Mouse (Mus musculus): ENCODE results near the gene Eid2.
"Not testable (repeated sequence)": the region's sequence is repeated elsewhere in the genome, so short reads cannot be mapped to it uniquely, and the experiment has no call there.

The Eid2 gene

GRCm38 (mm10) chr7:28267129-28268041, at the start of gene Eid2:
Gene Eid2 (plus strand): TSS chr7:28267881.
- DNase-seq (ENCODE audit: low spot score in 2 of 2) = peak; percentile 74 to 88

- DNase-seq (ENCODE audit: low spot score in 2 of 2) = peak in 1 of 2 experiments; percentile 59
Observed at GRCm38 (mm10) chr7:28218951-28219740, 48.5 kb upstream of the Eid2 start.

DNA sequence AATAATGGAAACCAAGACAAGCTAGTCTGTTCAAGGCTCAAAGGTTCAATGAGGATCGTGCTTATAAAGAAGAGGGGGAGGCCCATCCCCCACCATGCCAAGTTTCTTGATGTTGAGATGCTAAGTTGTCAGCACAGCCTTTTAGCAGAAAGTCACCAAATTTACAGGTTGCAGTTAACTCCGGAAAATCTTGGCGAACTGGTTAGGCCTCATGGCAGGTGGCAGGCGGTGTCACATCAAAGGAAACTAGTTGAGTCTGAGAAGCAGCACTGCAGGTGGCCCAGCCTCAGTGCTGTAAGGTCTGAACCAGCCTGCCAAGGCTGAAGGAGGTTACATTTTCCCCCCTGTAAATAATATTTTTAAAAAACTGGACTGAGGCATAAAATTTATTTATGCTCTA, 40.8 kb upstream of the Eid2 start:
- not testable (repeated sequence) for DNase-seq (ENCODE audit: low spot score in 2 of 2)

DNA sequence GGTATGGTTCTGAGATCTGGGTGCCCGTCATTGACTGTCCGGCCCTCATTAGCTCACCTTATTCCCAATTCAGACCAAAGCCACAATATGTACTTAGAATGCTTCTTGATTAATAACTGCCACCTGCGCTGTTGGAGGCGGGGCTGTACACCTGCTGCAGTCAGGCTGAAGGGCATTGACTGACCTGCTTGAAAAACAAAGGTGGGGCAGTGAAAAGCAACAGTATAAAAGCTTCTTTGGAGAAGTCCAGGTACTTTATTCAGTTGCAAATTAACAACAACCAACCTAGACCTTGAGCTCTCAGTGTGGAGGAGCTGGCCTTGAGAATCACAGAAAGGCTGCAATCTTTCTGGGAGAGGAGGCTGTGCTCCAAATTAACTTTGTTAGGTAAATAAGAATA, 40.3 kb upstream of the Eid2 start:
- DNase-seq (ENCODE audit: low spot score in 2 of 2) = not testable (repeated sequence)

DNA sequence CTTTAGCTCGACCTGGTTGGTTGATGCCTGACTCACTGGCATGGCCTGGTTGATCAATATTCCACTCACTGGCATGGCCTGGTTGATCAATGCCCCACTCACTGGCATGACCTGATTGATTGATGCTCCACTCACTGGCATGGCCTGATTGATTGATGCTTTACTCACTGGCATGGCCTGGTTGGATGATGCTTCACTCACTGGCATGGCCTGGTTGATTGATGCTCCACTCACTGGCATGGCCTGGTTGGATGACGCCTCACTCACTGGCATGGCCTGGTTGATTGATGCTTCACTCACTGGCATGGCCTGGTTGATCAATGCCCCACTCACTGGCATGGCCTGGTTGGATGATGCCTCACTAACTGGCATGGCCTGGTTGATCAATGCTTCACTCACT, 23.7 kb upstream of the Eid2 start:
- not testable (repeated sequence) for DNase-seq (ENCODE audit: low spot score in 2 of 2)

DNA sequence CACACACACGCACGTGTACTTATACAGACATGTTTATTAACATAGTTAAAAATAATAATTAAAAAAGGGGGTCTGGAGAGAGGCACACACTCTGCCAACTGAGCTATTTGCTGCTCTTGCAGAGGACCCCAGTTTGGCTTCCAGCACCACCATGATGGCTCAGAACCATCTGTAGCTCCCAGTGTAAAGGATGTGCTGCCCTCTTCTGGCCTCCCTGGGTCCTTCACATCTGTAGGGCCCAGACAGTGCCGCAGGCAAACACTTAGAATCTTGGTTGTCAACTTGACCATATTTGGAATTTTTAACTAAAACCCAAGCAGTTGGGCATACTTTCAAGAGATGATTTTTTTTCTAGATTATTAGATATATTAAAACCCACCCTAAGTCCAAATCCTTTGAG, 18.7 kb upstream of the Eid2 start:
- DNase-seq (ENCODE audit: low spot score in 2 of 2) = no peak

DNA sequence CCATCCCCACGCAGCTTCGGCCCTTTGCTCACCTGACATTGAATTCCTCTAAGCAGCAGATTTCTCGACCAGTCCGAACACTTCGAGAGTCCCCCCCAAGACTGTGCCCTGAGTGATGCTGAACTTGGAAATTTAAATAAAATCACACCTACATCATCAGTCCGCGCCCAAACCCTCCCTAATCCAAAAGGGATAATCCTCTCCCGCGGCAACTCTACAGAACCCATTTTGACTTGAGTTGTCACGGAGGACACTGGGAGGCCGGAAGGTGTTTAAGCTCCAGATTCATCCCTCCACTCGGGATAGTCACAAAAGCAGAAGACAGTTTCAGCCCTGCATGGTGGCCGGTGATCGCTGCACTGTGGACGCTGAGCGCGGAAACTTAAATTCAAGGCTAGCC, 15.7 kb upstream of the Eid2 start:
- DNase-seq (ENCODE audit: low spot score in 2 of 2) = no peak

- DNase-seq (ENCODE audit: low spot score in 2 of 2) = no peak
Observed at GRCm38 (mm10) chr7:28254591-28254990, 13.1 kb upstream of the Eid2 start.

DNA sequence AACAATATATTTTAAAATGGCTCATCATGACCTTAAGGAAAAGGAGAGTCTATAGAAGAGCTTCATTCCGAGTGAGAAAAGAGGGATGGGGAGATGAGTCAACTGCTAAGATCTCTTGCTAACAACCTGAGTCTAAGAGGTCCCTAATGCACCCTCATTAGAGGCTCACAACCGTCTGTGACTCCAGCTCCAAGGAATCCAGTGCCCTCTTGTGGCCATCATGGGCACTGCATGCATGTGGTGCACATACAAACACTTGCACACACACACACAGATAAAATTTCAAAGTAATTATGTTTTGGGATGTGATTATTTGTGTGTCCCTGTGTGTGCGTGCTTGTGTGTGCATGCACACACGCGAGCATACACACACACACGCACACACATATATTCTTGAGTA, 12.2 kb upstream of the Eid2 start:
- no peak for DNase-seq (ENCODE audit: low spot score in 2 of 2)

DNA sequence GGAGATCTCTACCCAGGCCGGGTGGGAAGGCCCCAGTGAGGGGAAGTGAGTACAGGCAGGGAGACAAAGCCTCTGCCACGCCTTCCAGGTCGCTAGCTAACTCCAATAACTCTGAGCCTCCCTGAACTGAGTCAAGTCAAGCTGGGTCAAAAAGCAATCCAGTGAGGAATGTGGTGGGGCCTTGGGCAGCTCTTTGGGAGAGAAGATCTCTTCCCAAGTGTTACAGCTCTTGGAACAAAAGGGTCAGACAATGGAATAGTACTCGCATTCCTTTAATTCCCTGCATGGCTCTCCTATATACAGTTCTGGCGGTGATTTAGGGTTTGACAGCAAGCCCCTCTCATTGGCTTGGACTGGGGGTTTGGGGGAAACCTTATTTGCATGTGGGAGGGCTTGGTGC, 4.8 kb upstream of the Eid2 start:
- DNase-seq (ENCODE audit: low spot score in 2 of 2) = no peak

DNA sequence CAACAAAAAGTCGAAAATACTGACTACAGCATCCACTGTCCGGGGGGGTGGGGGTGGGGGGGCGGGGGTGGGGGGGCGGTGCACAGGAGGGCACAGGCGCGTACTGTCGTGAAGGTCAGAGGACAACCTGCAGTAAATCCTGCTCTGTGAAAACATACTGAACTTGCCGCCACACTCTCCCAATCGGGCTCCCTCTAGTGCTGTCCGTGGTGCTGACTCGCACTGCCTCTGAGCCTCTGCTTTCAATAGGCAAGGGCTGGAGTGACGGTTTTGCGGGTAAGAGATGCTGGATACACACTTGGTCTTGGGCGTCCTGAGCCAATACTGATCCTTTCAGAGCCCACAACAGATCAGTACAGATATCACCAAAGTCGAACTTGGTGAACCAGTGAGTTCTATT, 3.9 kb upstream of the Eid2 start:
- DNase-seq (ENCODE audit: low spot score in 2 of 2) = peak in 1 of 2 experiments; percentile 15

- DNase-seq (ENCODE audit: low spot score in 2 of 2) = no peak
Observed at GRCm38 (mm10) chr7:28265391-28265790, 2.3 kb upstream of the Eid2 start.

GRCm38 (mm10) chr7:28268042-28268531, 406 bp downstream of the Eid2 start:
- peak in 1 of 2 experiments; percentile 39 for DNase-seq (ENCODE audit: low spot score in 2 of 2)

DNA sequence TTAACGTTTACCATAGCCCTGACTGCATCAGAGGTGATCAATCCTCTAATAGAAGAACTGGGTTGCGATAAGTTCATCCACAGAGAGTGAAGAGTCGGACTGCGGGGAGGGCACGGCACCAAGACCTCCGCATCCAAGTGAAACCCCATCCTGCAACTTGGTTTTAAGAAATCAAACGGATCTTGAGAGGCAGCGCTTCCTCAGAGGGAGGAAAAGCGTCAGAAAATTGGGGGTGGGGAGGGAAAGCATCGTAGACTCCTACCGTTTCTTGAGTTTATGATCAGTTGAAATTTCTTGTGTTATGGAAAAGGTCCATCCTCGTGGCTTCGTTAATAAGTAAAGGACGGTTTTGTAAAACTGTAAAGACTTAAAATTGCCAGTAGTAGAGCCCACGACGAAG, 895 bp downstream of the Eid2 start:
- no peak for DNase-seq (ENCODE audit: low spot score in 2 of 2)

- DNase-seq (ENCODE audit: low spot score in 2 of 2) = no peak
Observed at GRCm38 (mm10) chr7:28269355-28269754, 1.7 kb downstream of the Eid2 start.

- no peak for DNase-seq (ENCODE audit: low spot score in 2 of 2)
Observed at GRCm38 (mm10) chr7:28271761-28272160, 4.1 kb downstream of the Eid2 start.

DNA sequence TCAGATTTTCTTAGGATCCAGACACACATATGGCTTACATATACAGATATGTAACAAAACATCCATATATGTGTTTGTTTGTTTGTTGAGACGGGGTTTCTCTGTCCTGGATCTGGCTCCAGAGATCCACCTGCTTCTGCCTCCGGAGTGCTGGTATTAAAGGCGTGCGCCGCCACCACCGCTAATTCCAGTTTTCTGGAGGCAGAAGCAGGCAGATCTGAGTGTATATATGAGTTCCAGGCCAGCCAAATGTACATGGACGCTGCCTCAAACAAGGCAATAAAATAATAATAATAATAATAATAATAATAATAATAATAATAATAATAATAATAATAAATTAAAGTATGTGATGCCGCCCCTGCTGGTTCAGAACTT, 9.5 kb downstream of the Eid2 start:
- DNase-seq (ENCODE audit: low spot score in 2 of 2) = no peak

GRCm38 (mm10) chr7:28277615-28278278, 10.1 kb downstream of the Eid2 start, which contains the start of gene Eid2b:
Gene Eid2b (plus strand): TSS chr7:28277739.
- DNase-seq (ENCODE audit: low spot score in 2 of 2) = peak; percentile 84 to 96

DNA sequence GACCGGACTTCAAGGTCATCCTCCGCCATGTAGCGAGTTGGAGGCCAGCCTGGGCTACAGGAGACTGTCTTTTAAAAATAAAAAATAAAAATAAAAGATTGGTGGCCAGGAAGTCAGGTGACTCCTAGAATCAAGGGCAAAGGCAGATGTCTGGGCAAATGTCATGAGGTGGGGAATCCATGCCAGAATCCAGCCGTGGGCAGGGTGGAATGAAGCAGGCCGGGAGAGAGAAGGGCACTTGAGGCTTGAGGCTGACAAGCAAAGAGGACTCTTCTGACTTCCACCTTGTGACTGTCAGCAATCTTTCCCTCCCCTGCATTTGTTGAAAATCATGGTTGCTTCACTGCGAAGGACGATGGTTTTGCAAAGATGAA, 10.6 kb downstream of the Eid2 start:
- no peak for DNase-seq (ENCODE audit: low spot score in 2 of 2)

GRCm38 (mm10) chr7:28280630-28281029, 12.9 kb downstream of the Eid2 start:
- no peak for DNase-seq (ENCODE audit: low spot score in 2 of 2)

DNA sequence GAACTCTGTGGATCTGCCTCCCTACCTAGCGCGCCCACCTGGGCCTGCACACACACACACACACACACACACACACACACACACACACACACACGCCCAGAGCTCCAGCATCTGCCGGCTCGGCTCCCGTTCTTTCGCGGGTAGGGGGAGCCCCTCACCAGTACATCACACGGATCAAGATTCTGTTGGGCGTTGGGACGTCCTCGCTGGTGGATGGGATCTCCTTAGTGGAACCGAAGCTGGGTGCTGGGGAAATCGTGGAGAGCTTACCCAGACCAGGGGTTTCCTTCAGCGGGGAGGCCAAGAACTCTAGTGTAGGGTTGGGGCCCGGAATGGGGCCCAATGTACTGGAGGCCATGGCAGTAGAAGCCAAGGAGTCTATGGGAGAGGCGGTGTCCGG, 22.5 kb downstream of the Eid2 start:
- no peak for DNase-seq (ENCODE audit: low spot score in 2 of 2)
